Mouse (Mus musculus) ES-Bruce4 (cell line): ENCODE measurements around the gene Anks1. TPM values are rescaled to one million over a fixed set of nuclear protein-coding genes. Genes with fewer than 3 reads are reported as not detected.

ENCODE experiments used
- H3K27ac ChIP-seq: 2 replicates; pipeline ENCODE4 v1.5.1; 2012; ENCODE audit warnings: low read length, inconsistent platforms; ENCODE audit not compliant: insufficient read depth
- H3K27me3 ChIP-seq: 2 replicates; pipeline ENCODE4 v1.6.1; 2012; ENCODE audit warnings: mild to moderate bottlenecking, low read length, inconsistent platforms; ENCODE audit not compliant: control insufficient read depth, poor library complexity, insufficient read depth, severe bottlenecking
- H3K36me3 ChIP-seq: 2 replicates; pipeline ENCODE4 v1.6.1; 2012; ENCODE audit warnings: inconsistent platforms, mild to moderate bottlenecking, low read length, moderate library complexity; ENCODE audit not compliant: control insufficient read depth, poor library complexity, insufficient read depth, severe bottlenecking
- H3K4me1 ChIP-seq: one replicate; pipeline ENCODE4 v1.8.1; 2011; ENCODE audit warnings: low read length; ENCODE audit not compliant: control insufficient read depth, insufficient read depth
- H3K4me3 ChIP-seq: 2 replicates; pipeline ENCODE4 v1.5.1; 2011; ENCODE audit warnings: low read depth, mild to moderate bottlenecking, low read length
- H3K9ac ChIP-seq: 2 replicates; pipeline ENCODE4 v1.6.1; 2012; ENCODE audit warnings: low read depth, mild to moderate bottlenecking, inconsistent platforms; ENCODE audit not compliant: poor library complexity, severe bottlenecking
- H3K9me3 ChIP-seq: replicated peaks from 2 replicates; pipeline ENCODE4 v1.6.1; 2012; ENCODE audit warnings: mild to moderate bottlenecking, low read length, inconsistent platforms; ENCODE audit not compliant: control insufficient read depth, poor library complexity, insufficient read depth, severe bottlenecking
- CTCF ChIP-seq: IDR thresholded peaks from one replicate; pipeline ENCODE4 v1.8.1; 2011; ENCODE audit warnings: low read depth, low read length
- EP300 ChIP-seq: IDR thresholded peaks from 2 replicates; pipeline ENCODE4 v1.6.1; 2011; ENCODE audit warnings: low read depth, low read length; ENCODE audit not compliant: insufficient read depth
- POLR2A ChIP-seq: IDR thresholded peaks from one replicate; pipeline ENCODE4 v1.8.1; 2011; ENCODE audit warnings: low read length; ENCODE audit not compliant: insufficient read depth
- polyA plus RNA-seq: library from polyadenylated mRNA; stranded (reverse); fragments of >200 nt; gene quantifications from 2 replicates; pipeline ENCODE4 v1.2.4, GENCODE M21; 2011; ENCODE audit warnings: low read depth; ENCODE audit not compliant: missing spikeins, insufficient read depth, insufficient read length

Gene Anks1
- polyA plus RNA-seq, 1 experiment = 23.7 TPM

- Histone ChIP-seq H3K4me3 (no peak overlapping the region), H3K9me3 (no peaks in the 10 kb centered on the region), H3K4me1 (no peaks in the 10 kb centered on the region), H3K9ac (no peak overlapping the region), H3K27ac (no peak overlapping the region), H3K27me3 (no peaks in the 10 kb centered on the region), H3K36me3 (peaks cover 12% of the 10 kb centered on the region; the same call in 1 of the 2 replicates)
- TF ChIP-seq CTCF (peak; percentile 46), POLR2A (no peak), EP300 (no peak)
Observed at GRCm38 (mm10) chr17:27881518-27881917, 27.6 kb upstream of the Anks1 start.

DNA sequence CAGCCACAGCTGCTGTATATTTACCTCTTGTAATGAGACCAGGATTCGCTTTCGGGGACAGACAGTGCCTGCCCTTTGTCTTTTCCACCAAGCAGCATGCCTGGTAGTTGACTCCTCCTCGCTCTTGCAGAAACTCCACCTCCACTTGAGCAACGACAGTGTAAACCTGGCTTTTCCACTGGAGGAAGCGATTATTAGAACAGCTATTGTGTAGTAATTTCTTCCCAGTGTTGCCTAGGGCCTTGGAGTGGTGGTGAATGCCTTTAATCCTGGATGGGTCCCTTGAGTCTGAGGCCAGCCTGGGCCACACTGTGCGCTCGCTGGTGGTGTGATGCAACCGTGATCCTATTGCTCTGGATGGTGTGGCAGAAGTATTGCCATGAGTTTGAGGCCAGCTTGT lies 26.0 kb upstream of the Anks1 start:
- H3K36me3 ChIP-seq = peaks cover 12% of the 10 kb centered on the region; the same call in 1 of the 2 replicates
- no peak overlapping the region for H3K9ac ChIP-seq
- H3K4me1 ChIP-seq = no peaks in the 10 kb centered on the region
- H3K27me3 ChIP-seq = no peaks in the 10 kb centered on the region
- H3K27ac ChIP-seq = no peak overlapping the region
- TF ChIP-seq CTCF (no peak), POLR2A (no peak), EP300 (no peak)
- no peak overlapping the region for H3K4me3 ChIP-seq
- no peaks in the 10 kb centered on the region for H3K9me3 ChIP-seq

- no peak for TF ChIP-seq POLR2A
- no peak for TF ChIP-seq EP300
- no peak for TF ChIP-seq CTCF
Observed at GRCm38 (mm10) chr17:27883994-27884393, 25.1 kb upstream of the Anks1 start.

DNA sequence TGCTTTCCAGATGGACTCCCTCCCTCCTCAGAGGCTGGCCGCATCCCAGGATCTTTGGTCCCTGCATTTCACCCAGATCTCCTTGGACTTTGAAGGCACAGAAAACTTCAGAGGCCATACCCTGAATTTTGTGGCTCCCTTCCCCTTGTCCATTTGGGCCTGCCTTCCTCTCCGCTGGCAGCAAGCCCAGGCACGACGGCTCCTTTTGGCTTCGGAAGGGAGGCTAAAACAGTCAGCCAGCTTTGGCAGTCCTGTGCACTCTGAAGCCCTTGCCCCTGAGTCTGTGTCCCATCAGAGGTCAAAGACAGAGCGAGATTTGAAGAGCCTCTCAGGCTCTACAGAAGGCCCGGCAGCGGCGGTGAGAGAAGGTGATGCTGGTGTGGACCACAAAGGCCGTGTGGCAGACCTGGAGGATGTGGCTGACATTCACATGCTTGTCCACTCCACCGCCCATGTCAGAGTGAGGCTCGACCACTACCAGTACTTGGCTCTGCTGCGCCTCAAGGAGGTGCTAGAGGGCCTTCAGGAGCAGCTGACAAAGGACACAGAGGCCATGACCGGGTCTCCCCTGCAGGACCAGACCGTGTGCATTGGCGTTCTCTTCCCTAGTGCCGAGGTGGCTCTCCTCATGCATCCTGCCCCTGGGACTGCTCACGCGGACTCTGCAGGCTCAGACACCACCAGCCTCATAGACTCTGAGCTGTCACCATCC lies 22.5 kb upstream of the Anks1 start:
- Histone ChIP-seq H3K4me3 (0 out of 2 replicates have a peak overlapping the region, but pooled peaks have one; percentile 2), H3K4me1 (no peaks in the 10 kb centered on the region), H3K36me3 (peaks cover 4% of the 10 kb centered on the region; the same call in 1 of the 2 replicates), H3K9ac (no peak overlapping the region), H3K27me3 (no peaks in the 10 kb centered on the region), H3K9me3 (no peaks in the 10 kb centered on the region), H3K27ac (no peak overlapping the region)
- TF ChIP-seq CTCF = peak; percentile 60
- no peak for TF ChIP-seq POLR2A

More at GRCm38 (mm10) chr17:27883994-27884393, 25.1 kb upstream of the Anks1 start:
- Histone ChIP-seq H3K9me3 (no peaks in the 10 kb centered on the region), H3K4me3 (no peak overlapping the region), H3K36me3 (peaks cover 12% of the 10 kb centered on the region; the same call in 1 of the 2 replicates), H3K27ac (no peak overlapping the region), H3K27me3 (no peaks in the 10 kb centered on the region), H3K9ac (no peak overlapping the region), H3K4me1 (no peaks in the 10 kb centered on the region)

- TF ChIP-seq CTCF = peak; percentile 0
- no peak for TF ChIP-seq POLR2A
- TF ChIP-seq EP300 = no peak; the same call in 1 of the 2 replicates
- no peaks in the 10 kb centered on the region for H3K4me1 ChIP-seq
- H3K27me3 ChIP-seq = no peaks in the 10 kb centered on the region
- H3K27ac ChIP-seq = no peak overlapping the region
- peaks cover 6% of the 10 kb centered on the region for H3K36me3 ChIP-seq
- peak overlapping the region; percentile 78 for H3K9ac ChIP-seq
- H3K4me3 ChIP-seq = peak overlapping the region; percentile 96
- H3K9me3 ChIP-seq = no peaks in the 10 kb centered on the region
Observed at GRCm38 (mm10) chr17:27907512-27908205, 1.4 kb upstream of the Anks1 start.
